Mouse (Mus musculus): ENCODE measurements around the gene Snapc4.

DNA sequence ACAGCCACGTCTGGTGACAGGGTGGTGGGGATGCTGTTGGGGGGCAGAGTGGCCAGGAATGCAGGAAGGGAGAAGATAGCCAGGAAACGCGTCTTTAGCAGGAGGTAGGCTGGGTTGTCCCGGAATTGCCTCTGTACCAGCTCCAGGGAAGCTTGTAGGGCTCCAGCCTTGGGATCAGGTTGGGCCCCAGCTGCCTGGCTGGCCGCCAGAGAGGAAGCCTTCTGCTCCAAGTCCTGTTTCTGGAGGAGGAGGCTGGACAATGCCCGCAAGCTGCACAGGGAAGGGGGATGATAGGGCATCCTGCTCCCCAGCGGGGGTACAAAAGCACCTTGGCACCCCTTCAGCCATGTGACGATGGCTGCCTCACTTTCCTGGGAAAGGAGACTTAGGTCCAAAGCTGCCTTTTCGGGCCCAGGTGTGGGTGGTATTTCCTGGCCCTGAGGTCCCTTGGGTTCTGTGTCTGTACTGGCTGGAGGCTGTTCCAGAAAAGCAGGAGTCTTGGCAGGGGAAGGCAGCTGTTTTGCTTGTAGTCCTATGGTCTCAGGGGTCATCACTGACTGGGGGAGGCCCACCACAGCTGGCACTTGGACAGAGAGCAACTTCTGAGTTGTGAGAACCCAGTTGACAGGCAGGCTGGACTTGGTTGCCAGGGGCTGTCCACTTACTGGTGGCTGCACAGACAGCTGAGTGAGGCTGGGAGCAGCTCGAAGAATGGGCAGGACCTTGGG lies 15.6 kb downstream of the Snapc4 start:
- TF ChIP-seq POLR2A (IDR thresholded peaks at IDR 0.05; ENCODE audit: low read depth, low read length) (no peak), CTCF (conservative IDR thresholded peaks at IDR 0.05 in 1 of 2, IDR thresholded peaks at IDR 0.05 in 1 of 2; ENCODE audit: low read depth in 2 of 2, low read length in 2 of 2) (no peak), USF2 (conservative IDR thresholded peaks at IDR 0.05; ENCODE audit: low read depth, low read length) (no peak), IRF4 (IDR thresholded peaks at IDR 0.05; ENCODE audit: low read depth, low read length) (no peak), TCF12 (IDR thresholded peaks at IDR 0.05; ENCODE audit: low read depth, low read length) (no peak), USF1 (IDR thresholded peaks at IDR 0.05; ENCODE audit: low read depth, low read length) (no peak), ZC3H11A (IDR thresholded peaks at IDR 0.05; ENCODE audit: low read depth, low read length) (no peak), MEF2A (IDR thresholded peaks at IDR 0.05; ENCODE audit: borderline replicate concordance, low read depth, low read length) (no peak)
